Mouse (Mus musculus) naive thymus-derived CD4-positive, alpha-beta T cell, adult 2 months (primary cell): ENCODE measurements around the gene Clcf1.
"Not testable (repeated sequence)": the region's sequence is repeated elsewhere in the genome, so short reads cannot be mapped to it uniquely, and the experiment has no call there.

ENCODE experiments used
- DNase-seq: peaks from one replicate; pipeline ENCODE4 v3.0.0-alpha.2; 2011; ENCODE audit warnings: low read depth

Clcf1 gene

GRCm38 (mm10) chr19:4218293-4218692, 4.3 kb downstream of the Clcf1 start:
- DNase-seq = peak; percentile 22

GRCm38 (mm10) chr19:4218784-4219183, 4.7 kb downstream of the Clcf1 start:
- DNase-seq = peak; percentile 70

GRCm38 (mm10) chr19:4219943-4220342, 5.9 kb downstream of the Clcf1 start:
- no peak for DNase-seq

- DNase-seq = no peak
Observed at GRCm38 (mm10) chr19:4220416-4220815, 6.4 kb downstream of the Clcf1 start.

GRCm38 (mm10) chr19:4220957-4221743, 7.1 kb downstream of the Clcf1 start:
- peak; percentile 63 for DNase-seq

- peak; percentile 41 for DNase-seq
Observed at GRCm38 (mm10) chr19:4222165-4222564, 8.1 kb downstream of the Clcf1 start.

- peak; percentile 47 for DNase-seq
Observed at GRCm38 (mm10) chr19:4226779-4227178, 12.7 kb downstream of the Clcf1 start.

- peak; percentile 75 for DNase-seq
Observed at GRCm38 (mm10) chr19:4227446-4227845, 13.4 kb downstream of the Clcf1 start.

- peak; percentile 86 for DNase-seq
Observed at GRCm38 (mm10) chr19:4227894-4228678, 14.0 kb downstream of the Clcf1 start.

GRCm38 (mm10) chr19:4228891-4229290, 14.9 kb downstream of the Clcf1 start:
- peak; percentile 32 for DNase-seq

GRCm38 (mm10) chr19:4229451-4230076, 15.5 kb downstream of the Clcf1 start:
- DNase-seq = peak; percentile 27

GRCm38 (mm10) chr19:4230415-4230814, 16.4 kb downstream of the Clcf1 start:
- DNase-seq = peak; percentile 38

- peak; percentile 96 for DNase-seq
Observed at GRCm38 (mm10) chr19:4231253-4232185, 17.5 kb downstream of the Clcf1 start, which contains the start of gene Pold4. Gene Pold4, plus strand, starts transcription at chr19:4231899.

GRCm38 (mm10) chr19:4232186-4232572, 18.1 kb downstream of the Clcf1 start:
- DNase-seq = no peak

GRCm38 (mm10) chr19:4232651-4233050, 18.6 kb downstream of the Clcf1 start:
- DNase-seq = peak; percentile 31

GRCm38 (mm10) chr19:4234548-4234947, 20.5 kb downstream of the Clcf1 start:
- no peak for DNase-seq

GRCm38 (mm10) chr19:4240247-4240668, 26.2 kb downstream of the Clcf1 start:
- DNase-seq = no peak

GRCm38 (mm10) chr19:4242416-4242815, 28.4 kb downstream of the Clcf1 start:
- peak; percentile 51 for DNase-seq

- no peak for DNase-seq
Observed at GRCm38 (mm10) chr19:4244775-4245174, 30.7 kb downstream of the Clcf1 start.

GRCm38 (mm10) chr19:4247010-4247409, 33.0 kb downstream of the Clcf1 start:
- peak; percentile 61 for DNase-seq

- not testable (repeated sequence) for DNase-seq
Observed at GRCm38 (mm10) chr19:4248683-4249082, 34.6 kb downstream of the Clcf1 start.
